Comparison of ENCODE assay signal across 11 mouse cellular contexts in the genomic region with DNA sequence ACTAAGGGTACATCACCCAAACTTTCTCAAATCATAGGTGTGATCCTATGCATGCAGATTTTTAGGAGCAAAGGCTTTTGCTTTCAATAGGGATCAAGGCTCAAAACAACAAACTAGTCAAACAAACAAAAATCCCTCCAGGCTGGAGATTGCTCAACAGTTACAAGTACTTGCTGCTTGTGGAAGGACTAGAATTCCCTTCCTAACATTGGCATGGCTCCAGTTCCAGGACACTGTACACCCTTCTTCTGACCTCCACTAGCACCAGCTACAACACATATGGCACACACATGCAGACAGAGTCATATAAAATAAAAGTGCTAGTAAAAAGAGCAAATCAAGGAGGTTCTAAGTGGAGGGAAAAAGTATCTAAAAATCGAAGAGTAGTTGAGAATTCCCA. TPM values are rescaled to one million over a fixed set of nuclear protein-coding genes. Genes with fewer than 3 reads are reported as not detected.
DNase-seq lines count a peak whose midpoint lies in the region; ATAC-seq and TF ChIP-seq lines count a peak whose summit lies in the region.
"Had no signal": no experiment of that assay in that cellular context is flagged by ENCODE, and none has a peak within 500 bp of the region (broad histone marks: within the 10 kb centered on the region; RNA-seq: fewer than 3 reads in every experiment).

No protein-coding gene starts in this region.

- TF ChIP-seq CTCF in ES-Bruce4 (IDR thresholded peaks at IDR 0.05; ENCODE audit: low read depth, low read length), result no peak

- ATAC-seq in liver, embryonic 13.5 days (ENCODE audit: low read depth), result no peak
- ATAC-seq: Patski had no signal

- TF ChIP-seq POLR2A in ES-Bruce4 (IDR thresholded peaks at IDR 0.05; ENCODE audit: insufficient read depth, low read length), result no peak

- peak overlapping the region; percentile 74 for H3K4me2 ChIP-seq in liver, embryonic 13.5 days
- H3K4me2 ChIP-seq: limb, embryonic 15.5 days had no signal

- no peaks in the 10 kb centered on the region for H3K9me3 ChIP-seq in ES-Bruce4 (replicated peaks; ENCODE audit: control insufficient read depth, insufficient read depth, low read length, poor library complexity, severe bottlenecking)
- no peaks in the 10 kb centered on the region for H3K9me3 ChIP-seq in liver, embryonic 13.5 days (replicated peaks)
- H3K9me3 ChIP-seq: limb, embryonic 15.5 days had no signal

- H3K4me1 ChIP-seq in ES-Bruce4 (ENCODE audit: control insufficient read depth, insufficient read depth, low read length), result no peaks in the 10 kb centered on the region
- peaks cover 42% of the 10 kb centered on the region for H3K4me1 ChIP-seq in liver, embryonic 13.5 days (replicated peaks)

- 61% methylated on average over 1 of the region's 1 CpGs for WGBS in liver, embryonic 13.5 days (ENCODE audit: insufficient replicate concordance)

- peak; percentile 35 for DNase-seq in adrenal gland, postnatal 10 days
- DNase-seq in adrenal gland, adult 18-20 months (ENCODE audit: low spot score in 2 of 2), result no peak
- peak; percentile 24 for DNase-seq in kidney, postnatal 14 days
- DNase-seq in kidney, adult 9 months, result no peak
- no peak for DNase-seq in liver, embryonic 13.5 days
- no peak for DNase-seq in embryo, embryonic 10 days (ENCODE audit: low spot score)
- no peak for DNase-seq in cerebellum, adult 11 months
- DNase-seq: adrenal gland, postnatal 14 days had no signal

- H3K9ac ChIP-seq in ES-Bruce4 (ENCODE audit: low read depth, poor library complexity, severe bottlenecking), result 0 out of 2 replicates have a peak overlapping the region, but pooled peaks have one; percentile 29
- H3K9ac ChIP-seq in liver, embryonic 13.5 days, result peak overlapping the region; percentile 50
- H3K9ac ChIP-seq: limb, embryonic 15.5 days had no signal

- H3K4me3 ChIP-seq in ES-Bruce4 (ENCODE audit: low read depth, low read length), result no peak overlapping the region
- peak overlapping the region; percentile 98; the same call in 1 of the 2 replicates for H3K4me3 ChIP-seq in liver, embryonic 13.5 days (replicated peaks)
- H3K4me3 ChIP-seq: limb, embryonic 15.5 days had no signal

- no peak overlapping the region for H3K27ac ChIP-seq in ES-Bruce4 (ENCODE audit: insufficient read depth, low read length)
- H3K27ac ChIP-seq in liver, embryonic 13.5 days, result no peak overlapping the region
- H3K27ac ChIP-seq: limb, embryonic 15.5 days had no signal

- H3K36me3 ChIP-seq in ES-Bruce4 (ENCODE audit: control insufficient read depth, insufficient read depth, low read length, poor library complexity, severe bottlenecking), result peaks cover 63% of the 10 kb centered on the region
- peaks cover 69% of the 10 kb centered on the region for H3K36me3 ChIP-seq in liver, embryonic 13.5 days

- no peaks in the 10 kb centered on the region for H3K27me3 ChIP-seq in ES-Bruce4 (ENCODE audit: control insufficient read depth, insufficient read depth, low read length, poor library complexity, severe bottlenecking)
- H3K27me3 ChIP-seq in liver, embryonic 13.5 days, result no peaks in the 10 kb centered on the region
- H3K27me3 ChIP-seq: limb, embryonic 15.5 days; Patski had no signal

- no peak for TF ChIP-seq EP300 in ES-Bruce4 (IDR thresholded peaks at IDR 0.05; ENCODE audit: insufficient read depth, low read depth, low read length)

RNA-seq across cellular contexts. Expression of gene Cnbp, which starts 4.1 kb away (rescaled TPM):
- total RNA-seq in adrenal gland, postnatal 10 days (2021), result 100 to 1,000 TPM; 395 to 399 TPM
- total RNA-seq in adrenal gland, adult 18-20 months (2021), result 100 to 1,000 TPM; 428 to 457 TPM
- 466 and 481 TPM in 2 replicates for polyA plus RNA-seq in ES-Bruce4 (2011; ENCODE audit: insufficient read depth, insufficient read length, low read depth, missing spikeins)
- 786 and 880 TPM in 2 replicates for polyA plus RNA-seq in liver, embryonic 13.5 days (2015; fragmentation: Nextera tagmentation; extraction: Ambion mirVana)

RNA-seq across cellular contexts. Expression of gene Isy1, which starts 8.2 kb away (rescaled TPM):
- 10 to 100 TPM; 32.3 to 34.9 TPM for total RNA-seq in adrenal gland, postnatal 10 days (2021)
- total RNA-seq in adrenal gland, adult 18-20 months (2021), result 100 to 1,000 TPM in 1 of 2 experiments, 10 to 100 TPM in 1; 55.9 to 120 TPM
- polyA plus RNA-seq in ES-Bruce4 (2011; ENCODE audit: insufficient read depth, insufficient read length, low read depth, missing spikeins), result 56.0 and 69.3 TPM in 2 replicates
- polyA plus RNA-seq in liver, embryonic 13.5 days (2015; fragmentation: Nextera tagmentation; extraction: Ambion mirVana), result 51.5 and 63.6 TPM in 2 replicates

RNA-seq across cellular contexts. Expression of gene Gm45140, which starts 11.2 kb away (rescaled TPM):
- 1 to 10 TPM; 2.0 to 6.6 TPM for total RNA-seq in adrenal gland, postnatal 10 days (2021)
- total RNA-seq in adrenal gland, adult 18-20 months (2021), result 1 to 10 TPM; 4.3 to 6.8 TPM
- 1.6 and 3.6 TPM in 2 replicates for polyA plus RNA-seq in ES-Bruce4 (2011; ENCODE audit: insufficient read depth, insufficient read length, low read depth, missing spikeins)
- 3.5 and 5.8 TPM in 2 replicates for polyA plus RNA-seq in liver, embryonic 13.5 days (2015; fragmentation: Nextera tagmentation; extraction: Ambion mirVana)

RNA-seq across cellular contexts. Expression of gene Rab43, which starts 34.8 kb away (rescaled TPM):
- total RNA-seq in adrenal gland, postnatal 10 days (2021), result 10 to 100 TPM; 30.4 to 46.1 TPM
- total RNA-seq in adrenal gland, adult 18-20 months (2021), result 10 to 100 TPM; 28.8 to 30.0 TPM
- 1.6 and 2.5 TPM in 2 replicates for polyA plus RNA-seq in ES-Bruce4 (2011; ENCODE audit: insufficient read depth, insufficient read length, low read depth, missing spikeins)
- polyA plus RNA-seq in liver, embryonic 13.5 days (2015; fragmentation: Nextera tagmentation; extraction: Ambion mirVana), result 20.6 and 24.1 TPM in 2 replicates

RNA-seq across cellular contexts. Expression of gene Copg1, which starts 40.8 kb away (rescaled TPM):
- total RNA-seq in adrenal gland, postnatal 10 days (2021), result 10 to 100 TPM; 86.9 to 90.3 TPM
- total RNA-seq in adrenal gland, adult 18-20 months (2021), result 100 to 1,000 TPM; 103 to 105 TPM
- polyA plus RNA-seq in ES-Bruce4 (2011; ENCODE audit: insufficient read depth, insufficient read length, low read depth, missing spikeins), result 73.3 and 74.5 TPM in 2 replicates
- 56.9 and 66.9 TPM in 2 replicates for polyA plus RNA-seq in liver, embryonic 13.5 days (2015; fragmentation: Nextera tagmentation; extraction: Ambion mirVana)

Comparison
In these comparisons a context has a peak if more than half of its experiments do, and no peak if none do; other contexts are left out.
1. DNase-seq: peak in adrenal gland, postnatal 10 days (single experiment) and kidney, postnatal 14 days (single experiment); none in adrenal gland, adult 18-20 months (0 of 2), kidney, adult 9 months (single experiment), liver, embryonic 13.5 days (single experiment), embryo, embryonic 10 days (single experiment) and cerebellum, adult 11 months (single experiment).